Mouse (Mus musculus) ES-E14 (cell line): ENCODE measurements around the gene Xylt1.

Experiments used
- HCFC1 ChIP-seq: IDR thresholded peaks from 2 replicates; pipeline ENCODE4 v1.6.1; 2012; ENCODE audit warnings: low read length, inconsistent platforms, borderline replicate concordance; ENCODE audit not compliant: insufficient read depth
- ZNF384 ChIP-seq: IDR thresholded peaks from 2 replicates; pipeline ENCODE4 v1.6.1; 2012; ENCODE audit warnings: low read depth, low read length, inconsistent platforms

GRCm38 (mm10) chr7:117368647-117369289, 12.0 kb upstream of the Xylt1 start:
- no peak for TF ChIP-seq HCFC1
- no peak for TF ChIP-seq ZNF384
